In genomic region chr5:30647396-30647795, GRCm38 (mm10) we compare ENCODE assay signal across 8 mouse cellular contexts. TPM values are rescaled to one million over a fixed set of nuclear protein-coding genes. Genes with fewer than 3 reads are reported as not detected.
DNase-seq lines count a peak whose midpoint lies in the region; ATAC-seq and TF ChIP-seq lines count a peak whose summit lies in the region.

No protein-coding gene starts in this region.

- H3K36me3 ChIP-seq in heart, embryonic 13.5 days: peaks cover 8% of the 10 kb centered on the region; the same call in 1 of the 2 replicates
- peaks cover 4% of the 10 kb centered on the region; the same call in 1 of the 2 replicates for H3K36me3 ChIP-seq in ES-E14 (ENCODE audit: control insufficient read depth, insufficient read depth, low read length, poor library complexity, severe bottlenecking)
- H3K36me3 ChIP-seq in forebrain, embryonic 14.5 days (ENCODE audit: control insufficient read depth, insufficient read depth, low read length): peaks cover 5% of the 10 kb centered on the region; the same call in 1 of the 2 replicates
- H3K36me3 ChIP-seq in liver, postnatal 0 days (replicated peaks; ENCODE audit: insufficient read depth, low read length): no peaks in the 10 kb centered on the region; the same call in 1 of the 2 replicates

- ATAC-seq in heart, embryonic 13.5 days (ENCODE audit: extremely low read depth, insufficient number of reproducible peaks, low FRiP score, low TSS enrichment): no peak
- peak; percentile 11; the same call in 1 of the 2 replicates for ATAC-seq in forebrain, embryonic 14.5 days
- peak; percentile 28 for ATAC-seq in liver, postnatal 0 days
- no peak for ATAC-seq in granulocyte monocyte progenitor cell, adult 5-6 weeks (replicated peaks; ENCODE audit: poor library complexity, severe bottlenecking)

- in situ Hi-C loops in ES-E14 (cut with MboI; ENCODE audit: low sequenced_read_pairs in 2 of 2, unreplicated experiment in 2 of 2): loop anchor here in 1 of 2 experiments (10.0 kb wide), 1 partner anchor 133 kb away; no protein-coding TSS in a partner anchor

- H3K27ac ChIP-seq in heart, embryonic 13.5 days (replicated peaks): peak overlapping the region; percentile 73
- no peak overlapping the region for H3K27ac ChIP-seq in ES-E14 (ENCODE audit: insufficient read depth, low read depth, low read length, poor library complexity, severe bottlenecking)
- peak overlapping the region; percentile 62 for H3K27ac ChIP-seq in forebrain, embryonic 14.5 days (ENCODE audit: low read depth, low read length)
- H3K27ac ChIP-seq in liver, postnatal 0 days (ENCODE audit: low read depth): peak overlapping the region; percentile 78; the same call in 1 of the 2 replicates

- H3K4me1 ChIP-seq in heart, embryonic 13.5 days: peaks cover 53% of the 10 kb centered on the region
- H3K4me1 ChIP-seq in ES-E14 (ENCODE audit: control insufficient read depth in 2 of 2, insufficient read depth in 2 of 2, low read length in 2 of 2, poor library complexity in 1 of 2): peaks cover 0 to 19% of the 10 kb centered on the region in 2 experiments; a peak in 1 of 4 replicates
- H3K4me1 ChIP-seq in forebrain, embryonic 14.5 days (ENCODE audit: control insufficient read depth, insufficient read depth, low read length): peaks cover 9% of the 10 kb centered on the region
- H3K4me1 ChIP-seq in liver, postnatal 0 days (ENCODE audit: insufficient read depth): peaks cover 24% of the 10 kb centered on the region

- H3K9ac ChIP-seq in heart, embryonic 13.5 days: peak overlapping the region; percentile 92
- peak overlapping the region; percentile 58; the same call in 1 of the 2 replicates for H3K9ac ChIP-seq in ES-E14 (ENCODE audit: insufficient read depth, low read depth, low read length, poor library complexity, severe bottlenecking)
- H3K9ac ChIP-seq in forebrain, embryonic 14.5 days (ENCODE audit: low read length): peak overlapping the region; percentile 80
- H3K9ac ChIP-seq in liver, postnatal 0 days (replicated peaks): peak overlapping the region; percentile 90

- 0 out of 2 replicates have a peak, but pooled peaks cover 1% of the 10 kb centered on the region for H3K27me3 ChIP-seq in heart, embryonic 13.5 days (replicated peaks)
- no peaks in the 10 kb centered on the region for H3K27me3 ChIP-seq in forebrain, embryonic 14.5 days (replicated peaks; ENCODE audit: control insufficient read depth, insufficient read depth, low read length)
- H3K27me3 ChIP-seq in liver, postnatal 0 days (ENCODE audit: insufficient read depth, low read length): 0 out of 2 replicates have a peak, but pooled peaks cover under 1% of the 10 kb centered on the region

- no peaks in the 10 kb centered on the region for H3K9me3 ChIP-seq in heart, embryonic 13.5 days
- no peaks in the 10 kb centered on the region for H3K9me3 ChIP-seq in ES-E14 (ENCODE audit: control insufficient read depth, insufficient read depth, low read depth, low read length)
- no peaks in the 10 kb centered on the region for H3K9me3 ChIP-seq in forebrain, embryonic 14.5 days (replicated peaks; ENCODE audit: control insufficient read depth, low read length)
- H3K9me3 ChIP-seq in liver, postnatal 0 days (ENCODE audit: low read length): no peaks in the 10 kb centered on the region

- H3K4me2 ChIP-seq in heart, embryonic 13.5 days: peak overlapping the region; percentile 79
- H3K4me2 ChIP-seq in forebrain, embryonic 14.5 days (ENCODE audit: low read length): peak overlapping the region; percentile 98
- H3K4me2 ChIP-seq in liver, postnatal 0 days (ENCODE audit: low read depth, low read length): peak overlapping the region; percentile 98

- intact Hi-C loops in heart, postnatal 14 days (cut with DNase I): no loop called here

- no peak for DNase-seq in heart, postnatal 14 days
- no peak for DNase-seq in ES-E14 (ENCODE audit: low read depth, low spot score)
- peak; percentile 20 for DNase-seq in forebrain, embryonic 14.5 days (ENCODE audit: low spot score)
- DNase-seq in liver, postnatal 0 days: no peak
- DNase-seq in cerebellum, adult 18-20 months: no peak
- no peak for DNase-seq in layer of hippocampus, adult 11-12 months (ENCODE audit: low spot score)

- no peak for TF ChIP-seq CTCF in liver, postnatal 0 days (IDR thresholded peaks at IDR 0.05; ENCODE audit: low read depth)

- peak overlapping the region; percentile 96 for H3K4me3 ChIP-seq in heart, embryonic 13.5 days
- H3K4me3 ChIP-seq in ES-E14 (ENCODE audit: insufficient read depth in 1 of 2, low read depth in 1 of 2, low read length in 2 of 2, poor library complexity in 1 of 2, severe bottlenecking in 1 of 2): peak overlapping the region; percentile 90 to 91; a peak in 2 of 4 replicates
- peak overlapping the region; percentile 85 for H3K4me3 ChIP-seq in forebrain, embryonic 14.5 days (ENCODE audit: low read depth, low read length)
- H3K4me3 ChIP-seq in liver, postnatal 0 days (ENCODE audit: low read depth, low read length): peak overlapping the region; percentile 99

- no peak for TF ChIP-seq EP300 in liver, postnatal 0 days (IDR thresholded peaks at IDR 0.05; ENCODE audit: low read depth)

- 15% methylated on average over 9 of the region's 9 CpGs for WGBS in heart, embryonic 13.5 days
- 13% methylated on average over 9 of the region's 9 CpGs for WGBS in forebrain, embryonic 14.5 days
- WGBS in liver, postnatal 0 days (ENCODE audit: insufficient replicate concordance): 26% methylated on average over 9 of the region's 9 CpGs

TF ChIP-seq in ES-E14, 5 proteins besides CTCF, POLR2A, EP300 and RAD21:
- no peak for TF ChIP-seq CHD2 (IDR thresholded peaks at IDR 0.05; ENCODE audit: low read depth, low read length)
- no peak for TF ChIP-seq ZC3H11A (IDR thresholded peaks at IDR 0.05; ENCODE audit: borderline replicate concordance, low read depth, low read length)
- no peak for TF ChIP-seq ZNF384 (IDR thresholded peaks at IDR 0.05; ENCODE audit: low read depth, low read length)
- TF ChIP-seq HCFC1 (IDR thresholded peaks at IDR 0.05; ENCODE audit: borderline replicate concordance, insufficient read depth, low read length): no peak
- no peak for TF ChIP-seq MAFK (IDR thresholded peaks at IDR 0.05; ENCODE audit: insufficient read depth, low read depth, low read length)

RNA-seq across cellular contexts. Expression of gene Slc35f6, which starts 0.3 kb away (rescaled TPM):
- 21.9 and 22.6 TPM in 2 replicates for polyA plus RNA-seq in heart, embryonic 13.5 days (2015; fragmentation: Nextera tagmentation; extraction: Ambion mirVana)
- 10 to 100 TPM; 37.4 to 39.9 TPM for total RNA-seq in heart, postnatal 14 days (2021)
- 40.0 and 62.2 TPM in 2 replicates for total RNA-seq in ES-E14 (2012; rRNA removed)
- polyA plus RNA-seq in forebrain, embryonic 14.5 days (2014; fragmentation: Nextera tagmentation; extraction: Ambion mirVana): 33.6 and 35.1 TPM in 2 replicates
- 13.8 and 14.2 TPM in 2 replicates for polyA plus RNA-seq in liver, postnatal 0 days (2015; fragmentation: Nextera tagmentation; extraction: Ambion mirVana)
- 11.8 and 15.4 TPM in 2 replicates for total RNA-seq in granulocyte monocyte progenitor cell, adult 5-6 weeks (2014; fragmentation: Nextera tagmentation)
- 2.8 and 6.6 TPM in 2 replicates for total RNA-seq in granulocyte monocyte progenitor cell, adult 5-6 weeks (2017)

RNA-seq across cellular contexts. Expression of gene Cenpa, which starts 19.2 kb away (rescaled TPM):
- polyA plus RNA-seq in heart, embryonic 13.5 days (2015; fragmentation: Nextera tagmentation; extraction: Ambion mirVana): 259 TPM in 2 replicates
- 10 to 100 TPM; 56.0 to 67.6 TPM for total RNA-seq in heart, postnatal 14 days (2021)
- total RNA-seq in ES-E14 (2012; rRNA removed): 102 and 146 TPM in 2 replicates
- polyA plus RNA-seq in forebrain, embryonic 14.5 days (2014; fragmentation: Nextera tagmentation; extraction: Ambion mirVana): 147 and 206 TPM in 2 replicates
- polyA plus RNA-seq in liver, postnatal 0 days (2015; fragmentation: Nextera tagmentation; extraction: Ambion mirVana): 135 and 145 TPM in 2 replicates
- 78.6 and 110 TPM in 2 replicates for total RNA-seq in granulocyte monocyte progenitor cell, adult 5-6 weeks (2014; fragmentation: Nextera tagmentation)
- 84.8 and 124 TPM in 2 replicates for total RNA-seq in granulocyte monocyte progenitor cell, adult 5-6 weeks (2017)

RNA-seq across cellular contexts. Expression of gene Kcnk3, which starts 59.4 kb away (rescaled TPM):
- 28.9 and 29.1 TPM in 2 replicates for polyA plus RNA-seq in heart, embryonic 13.5 days (2015; fragmentation: Nextera tagmentation; extraction: Ambion mirVana)
- total RNA-seq in heart, postnatal 14 days (2021): 100 to 1,000 TPM; 181 to 186 TPM
- total RNA-seq in ES-E14 (2012; rRNA removed): 0.16 and 0.31 TPM in 2 replicates
- polyA plus RNA-seq in forebrain, embryonic 14.5 days (2014; fragmentation: Nextera tagmentation; extraction: Ambion mirVana): 2.1 and 2.5 TPM in 2 replicates
- polyA plus RNA-seq in liver, postnatal 0 days (2015; fragmentation: Nextera tagmentation; extraction: Ambion mirVana): 0.26 and 0.46 TPM in 2 replicates
- total RNA-seq in granulocyte monocyte progenitor cell, adult 5-6 weeks (2014; fragmentation: Nextera tagmentation): not detected in 2 replicates
- not detected in 2 replicates for total RNA-seq in granulocyte monocyte progenitor cell, adult 5-6 weeks (2017)

Comparison
In these comparisons a context has a peak if more than half of its experiments do, and no peak if none do; other contexts are left out.
1. ATAC-seq: peak in forebrain, embryonic 14.5 days (single experiment) and liver, postnatal 0 days (single experiment); none in heart, embryonic 13.5 days (single experiment) and granulocyte monocyte progenitor cell, adult 5-6 weeks (single experiment).
2. RNA of gene Kcnk3, which starts 59.4 kb away (total RNA-seq): 181 to 186 TPM in heart, postnatal 14 days; 0.16 to 0.31 TPM in ES-E14 and not detected in granulocyte monocyte progenitor cell, adult 5-6 weeks; every median in the first group is over 100 times any median in the second.
3. Peak in every context shown above with its lines, with median percentiles within 50 percentile points of each other: H3K4me2 ChIP-seq, H3K4me3 ChIP-seq and H3K9ac ChIP-seq.